Mouse (Mus musculus): Measurements from ENCODE around the gene Klf16.

Klf16 gene

DNA sequence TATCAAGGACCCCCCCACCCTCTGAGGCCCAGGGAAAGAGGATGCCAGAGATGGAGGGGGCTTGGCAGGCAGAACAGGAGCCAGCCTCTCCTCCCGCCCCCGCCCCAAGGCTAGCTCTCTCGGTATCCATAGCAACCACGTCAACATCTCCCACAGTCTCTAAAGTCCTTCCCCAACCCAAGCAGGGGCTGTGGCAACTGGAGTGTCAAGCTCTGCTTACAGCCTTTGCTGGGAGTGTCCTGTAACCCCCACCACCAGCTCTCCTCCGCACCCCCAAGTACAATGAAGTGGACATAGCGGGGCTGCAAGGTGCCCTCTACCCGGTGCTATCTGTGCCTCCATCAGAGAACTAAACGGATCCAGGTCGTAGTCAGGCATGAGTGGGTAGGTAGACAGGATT is 3.2 kb downstream of the Klf16 start:
- DNase-seq, result peak in 1 of 2 experiments; percentile 9

DNA sequence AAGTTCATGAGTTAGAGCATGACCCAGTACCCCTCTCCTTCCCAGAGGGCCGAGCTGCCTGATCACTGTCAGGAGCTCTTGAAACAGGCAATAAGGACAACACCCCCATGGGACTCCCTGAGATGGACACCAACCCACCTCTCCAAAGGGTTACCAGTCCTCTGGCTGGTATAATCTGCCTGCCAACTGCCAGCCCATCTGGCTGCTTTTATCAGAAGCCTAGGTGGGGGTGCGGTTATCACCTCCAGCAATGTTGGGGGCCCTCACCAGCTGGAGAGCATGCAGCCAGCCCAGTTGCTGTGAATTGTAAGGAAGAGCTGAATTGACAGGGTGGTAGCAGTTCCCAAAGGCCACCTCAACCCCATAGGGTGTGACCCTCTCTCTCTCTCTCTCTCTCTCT is 4.6 kb downstream of the Klf16 start:
- DNase-seq, result no peak

DNA sequence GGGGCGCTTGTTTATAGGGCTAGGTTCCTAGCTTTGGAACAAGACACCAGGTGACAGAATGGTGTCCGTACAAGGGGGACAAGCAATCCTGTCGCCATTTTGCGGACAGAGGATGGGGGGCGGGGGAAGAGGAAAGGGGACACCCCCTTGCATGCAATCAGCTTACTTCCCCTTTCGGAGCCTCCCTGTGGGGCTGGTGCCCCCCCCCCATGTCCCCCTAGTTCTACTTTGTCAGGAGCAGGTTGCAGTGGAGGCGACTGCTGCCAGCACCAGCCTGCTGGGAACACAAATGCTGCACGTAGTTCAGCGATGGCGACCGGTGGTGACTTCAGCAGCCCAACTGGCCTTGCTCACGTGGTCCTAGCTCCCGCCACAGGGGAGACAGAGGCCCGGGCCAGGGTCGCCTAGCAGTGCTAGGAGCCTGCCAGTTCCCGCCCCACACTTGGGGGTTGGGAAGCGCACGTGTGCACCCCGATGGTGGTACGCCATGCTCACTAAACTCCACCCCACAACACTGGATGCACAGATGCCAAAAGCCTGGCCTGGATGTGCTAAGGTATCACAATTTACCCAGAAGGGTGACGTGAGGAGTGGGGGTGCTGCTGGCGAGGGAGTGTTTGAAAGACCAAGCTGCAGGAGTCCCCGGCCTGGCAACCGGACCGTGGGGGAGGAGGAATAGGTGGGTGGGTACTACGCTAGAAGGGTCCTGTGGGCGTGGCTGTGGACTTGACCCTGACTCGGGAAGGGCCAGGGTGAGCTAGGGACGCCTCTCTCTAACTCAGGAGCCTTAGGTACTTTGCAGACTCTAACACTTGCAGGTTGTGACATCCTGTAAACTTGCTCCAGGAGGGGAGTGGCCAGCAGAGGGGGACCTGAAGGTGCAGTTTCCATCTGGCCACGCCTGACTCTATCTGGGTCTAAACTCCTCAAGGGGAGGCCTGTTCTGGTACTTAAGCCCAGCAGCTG is 6.0 kb downstream of the Klf16 start:
- peak; percentile 50 to 51 for DNase-seq

DNA sequence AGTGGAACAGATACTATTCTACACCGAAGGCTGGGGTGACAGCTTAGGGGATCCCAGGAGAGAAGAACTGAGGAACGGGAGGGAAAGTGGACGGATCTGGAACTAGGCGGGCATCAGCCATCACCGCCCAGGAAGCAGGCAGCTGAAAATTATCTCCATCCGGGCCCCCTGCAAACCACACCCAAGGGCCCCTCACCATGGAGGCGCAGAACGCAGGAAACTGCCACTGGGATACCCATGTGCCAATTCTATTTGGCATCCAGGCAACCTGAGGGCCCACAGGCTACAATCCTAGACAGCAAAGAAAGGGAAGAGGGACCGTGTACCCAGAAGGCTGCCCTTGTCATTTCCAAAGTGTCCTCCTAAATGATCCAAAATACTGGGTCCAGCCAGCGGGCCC is 6.7 kb downstream of the Klf16 start:
- DNase-seq, result no peak

DNA sequence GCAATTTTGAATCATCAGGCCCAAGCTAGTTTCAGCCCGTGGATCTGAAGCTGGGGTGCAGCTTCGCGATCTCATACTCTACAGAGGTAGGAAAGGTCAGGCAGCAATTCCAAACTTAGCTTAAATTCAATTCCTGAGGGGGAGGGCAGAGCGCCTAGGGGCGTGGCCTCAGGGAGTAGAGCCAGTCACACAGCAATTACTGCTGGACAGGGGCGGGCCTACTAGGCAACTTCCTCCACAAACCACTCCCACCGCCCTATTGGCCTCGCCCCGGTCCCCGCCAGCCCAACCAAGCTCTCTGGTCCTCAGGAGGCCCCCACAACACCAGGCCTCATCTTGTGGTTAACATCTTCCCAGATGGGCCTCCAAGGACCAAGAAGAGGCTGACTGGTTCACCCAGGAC is 7.5 kb downstream of the Klf16 start:
- no peak for DNase-seq

DNA sequence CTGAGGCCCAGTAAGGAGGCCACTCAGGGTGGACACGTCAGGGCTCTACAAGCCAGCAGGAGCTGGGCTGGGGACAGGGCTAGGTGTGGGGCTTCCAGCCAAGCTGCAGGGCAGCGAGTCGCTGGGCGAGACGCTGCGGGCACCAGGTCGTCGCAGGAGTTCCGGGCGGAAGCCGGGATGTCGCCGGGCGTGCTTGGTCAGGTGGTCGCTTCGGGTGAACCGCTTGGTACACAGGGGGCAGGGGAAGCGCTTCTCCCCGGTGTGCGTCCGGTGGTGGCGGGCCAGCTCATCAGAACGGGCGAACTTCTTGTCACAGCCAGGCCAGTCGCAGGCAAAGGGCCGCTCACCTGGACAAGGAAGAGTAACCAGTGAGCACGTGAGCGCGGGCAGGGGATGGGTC is 8.2 kb downstream of the Klf16 start:
- DNase-seq, result no peak

DNA sequence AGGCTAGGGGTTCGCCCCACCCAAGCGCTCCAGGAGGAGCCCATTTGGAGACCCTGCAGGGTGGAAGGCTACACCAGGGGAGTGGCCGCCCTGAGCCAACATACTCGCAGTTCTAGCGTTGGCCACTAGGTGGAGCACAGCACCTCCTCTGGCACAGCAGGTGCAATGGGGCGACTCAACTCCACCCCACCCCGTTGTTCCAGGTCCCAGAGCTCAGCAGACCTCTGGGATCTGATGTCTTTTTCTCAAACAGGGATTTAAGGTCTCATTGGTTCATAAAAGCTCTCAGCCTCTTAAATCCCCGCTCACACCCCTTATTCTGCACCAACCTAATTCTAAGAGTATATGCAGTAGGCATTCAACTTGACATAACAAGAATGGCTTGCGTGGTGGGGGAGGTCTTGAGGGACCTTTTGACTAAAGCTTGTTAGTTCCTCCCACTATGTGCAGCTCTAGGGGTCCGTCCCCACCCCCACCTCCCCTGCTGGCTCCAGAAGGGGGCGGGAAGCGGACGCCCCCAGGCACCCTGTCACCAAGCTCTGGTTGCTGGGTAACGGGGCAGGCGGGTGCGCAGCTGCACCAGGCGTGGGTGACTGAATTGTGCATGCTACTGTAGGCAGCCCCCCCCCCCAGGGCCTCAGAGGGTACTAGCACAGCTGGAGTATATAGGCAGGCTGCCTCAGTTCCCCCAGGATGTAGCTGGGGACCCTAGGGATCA is 10.6 kb downstream of the Klf16 start:
- DNase-seq, result peak; percentile 91 to 93

DNA sequence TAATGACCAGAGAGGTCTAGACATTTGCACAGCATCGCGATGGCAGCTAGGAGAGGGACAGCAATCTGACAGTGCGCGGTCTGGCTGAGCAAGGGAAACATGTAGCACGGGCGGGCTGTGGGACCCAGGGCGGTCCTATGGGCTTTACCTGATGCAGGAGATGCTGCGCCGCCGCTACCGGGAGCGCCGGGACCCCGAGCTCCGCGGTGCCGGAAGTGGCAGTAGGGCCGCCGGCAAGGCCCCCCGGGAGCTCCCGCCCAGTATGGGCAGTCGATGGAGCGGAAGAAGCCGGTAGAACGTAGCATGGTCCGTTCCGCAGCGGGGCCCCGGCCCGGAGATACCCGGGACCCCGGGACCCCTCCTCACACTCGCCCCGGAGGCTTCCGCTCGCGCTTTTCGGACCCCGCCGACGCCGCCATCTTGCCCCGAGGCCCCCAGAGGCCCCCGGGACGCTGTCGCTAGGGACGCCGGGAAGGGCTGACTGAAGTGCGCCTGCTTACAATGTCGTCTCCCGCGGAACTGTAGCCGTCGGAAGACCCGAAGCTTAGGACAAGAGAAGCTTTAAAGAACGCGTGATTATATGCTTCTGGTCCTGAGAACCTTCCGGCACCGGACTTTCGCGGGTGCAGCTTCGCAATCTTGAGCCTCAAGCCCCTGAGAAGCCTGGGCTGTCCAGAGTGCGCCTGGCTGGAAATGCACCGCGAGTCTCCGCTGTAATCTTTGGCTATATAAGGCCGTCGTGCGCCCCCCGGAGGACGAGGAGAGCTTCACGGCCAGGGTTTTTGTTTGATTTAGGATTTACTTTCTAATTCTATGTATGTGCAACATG is 15.8 kb downstream of the Klf16 start, which contains the start of gene Rexo1:
Rexo1 (minus strand) TSS at position 445 of the 829 bp plus-strand sequence.
- peak; percentile 94 for DNase-seq

DNA sequence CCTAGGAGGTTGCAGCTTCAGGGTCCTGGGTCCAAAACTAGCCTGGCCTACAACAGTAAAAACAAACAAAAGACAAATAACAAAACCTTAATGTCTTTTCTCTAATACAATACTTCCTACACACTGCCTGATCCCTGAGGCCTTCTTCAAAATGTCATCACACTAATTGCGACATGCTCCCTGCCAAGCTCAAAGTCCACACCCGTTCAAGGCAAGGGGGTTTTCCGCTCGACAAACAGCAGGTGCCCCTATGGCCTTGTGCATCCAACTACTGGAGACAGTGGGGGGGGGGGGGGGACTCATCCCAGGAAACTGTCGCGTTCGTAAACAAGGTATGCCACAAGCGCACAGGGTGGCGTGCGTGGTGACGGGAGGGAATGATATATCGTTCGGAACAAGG is 16.5 kb downstream of the Klf16 start:
- no peak for DNase-seq

DNA sequence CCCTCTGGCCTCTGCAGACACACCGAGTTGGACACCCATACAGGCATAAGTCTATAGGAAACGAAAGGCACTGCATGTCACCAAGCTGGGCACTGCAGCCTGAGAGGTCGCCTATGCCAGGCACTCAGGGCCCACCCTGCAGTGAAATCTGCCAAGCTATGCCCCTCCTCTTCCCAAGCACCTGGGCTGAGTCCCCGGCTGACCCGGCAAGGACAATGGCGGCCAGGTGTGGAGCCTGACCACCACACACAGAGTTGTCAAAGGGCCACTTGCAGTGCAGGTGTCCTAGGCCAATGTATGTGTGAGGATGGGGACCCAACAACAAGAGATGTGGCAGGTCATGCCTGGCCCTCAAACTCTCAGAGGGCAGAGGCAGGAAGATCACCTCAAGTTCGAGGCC is 17.7 kb downstream of the Klf16 start:
- DNase-seq, result no peak

DNA sequence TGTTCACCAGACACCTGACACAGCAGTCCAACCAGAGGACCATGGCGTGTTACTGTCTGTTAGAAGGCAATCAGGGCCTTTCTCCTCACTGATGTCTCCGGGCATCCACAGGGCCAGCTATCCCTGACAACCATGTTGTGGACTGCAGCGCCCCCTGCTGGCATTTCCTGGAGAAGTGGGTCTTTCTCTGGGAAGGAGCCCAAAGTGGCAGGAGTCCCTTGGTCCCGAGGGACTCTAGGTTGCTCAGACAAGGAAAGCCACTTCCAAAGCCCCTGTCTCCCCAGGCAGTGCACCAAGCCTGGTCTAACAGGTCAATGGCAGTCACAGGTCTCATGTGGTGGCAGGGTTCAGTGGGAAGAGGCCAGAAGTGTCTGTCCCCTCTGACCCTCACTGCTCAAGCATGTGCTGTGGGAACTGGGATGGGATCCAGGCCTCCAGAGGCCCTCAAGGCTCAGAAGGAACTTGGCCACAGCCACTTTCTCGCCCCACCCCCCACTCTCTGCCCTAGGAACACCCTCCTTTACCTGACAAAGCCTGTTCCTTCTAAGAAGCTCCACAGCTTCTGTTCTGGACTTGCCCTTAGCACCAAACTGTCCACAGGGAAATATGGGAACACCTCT is 19.7 kb downstream of the Klf16 start:
- DNase-seq, result peak; percentile 77 to 84

DNA sequence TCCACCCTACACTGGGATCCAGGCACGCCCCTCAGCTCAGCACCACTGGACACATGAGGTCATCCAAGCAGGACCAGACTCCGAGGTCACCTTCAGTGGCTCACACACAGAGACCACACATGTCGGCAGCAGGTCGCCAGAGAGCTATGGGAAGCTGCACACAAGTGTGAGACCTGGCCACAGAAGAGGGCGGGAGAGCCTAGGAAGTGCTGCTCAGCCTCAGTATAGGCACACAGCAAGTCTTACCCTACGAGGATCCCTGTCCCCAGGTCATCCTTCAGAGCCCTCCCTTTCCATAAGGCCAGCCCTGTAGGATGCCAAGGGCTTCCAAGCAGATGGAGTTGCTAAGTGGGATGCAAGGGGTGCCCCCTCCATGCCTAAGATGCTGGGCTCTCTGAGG is 23.1 kb downstream of the Klf16 start:
- no peak for DNase-seq

DNA sequence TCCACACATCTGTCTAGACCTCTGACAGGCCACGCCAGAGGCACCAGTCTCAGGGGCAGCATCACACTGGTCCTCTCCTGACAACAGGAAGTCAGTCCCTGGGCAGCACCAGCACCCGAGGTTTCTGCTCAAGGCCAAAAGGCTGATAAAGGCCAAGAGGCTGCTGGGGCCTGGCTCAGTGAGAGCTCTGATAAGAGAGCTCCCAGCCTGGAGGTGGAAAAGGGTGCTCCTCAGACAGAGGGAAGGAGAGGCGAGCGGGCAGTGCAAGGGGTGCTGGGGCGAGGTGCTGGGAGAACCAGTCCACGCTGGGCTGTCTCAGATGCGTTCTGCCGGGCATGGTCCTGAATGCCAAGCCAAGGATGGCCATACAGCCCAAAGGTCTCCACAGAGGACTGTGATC is 23.5 kb downstream of the Klf16 start:
- no peak for DNase-seq

DNA sequence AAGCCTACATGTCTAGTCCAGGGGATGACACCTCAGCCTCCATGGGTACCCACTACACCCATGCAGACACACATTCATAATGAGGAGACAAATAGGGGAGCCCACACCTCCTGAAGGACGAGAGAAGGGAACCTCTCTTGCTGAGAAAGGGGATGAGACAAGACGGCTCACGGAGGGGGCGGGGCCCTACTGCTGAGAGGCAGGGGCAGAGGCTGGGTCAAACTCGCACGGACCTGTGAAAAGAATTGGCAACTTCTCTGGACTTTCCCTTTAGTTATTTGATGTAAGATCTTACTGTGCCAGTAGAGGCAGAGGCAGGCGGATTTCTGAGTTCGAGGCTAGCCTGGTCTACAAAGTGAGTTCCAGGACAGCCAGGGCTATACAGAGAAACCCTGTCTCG is 24.8 kb downstream of the Klf16 start:
- DNase-seq, result no peak

DNA sequence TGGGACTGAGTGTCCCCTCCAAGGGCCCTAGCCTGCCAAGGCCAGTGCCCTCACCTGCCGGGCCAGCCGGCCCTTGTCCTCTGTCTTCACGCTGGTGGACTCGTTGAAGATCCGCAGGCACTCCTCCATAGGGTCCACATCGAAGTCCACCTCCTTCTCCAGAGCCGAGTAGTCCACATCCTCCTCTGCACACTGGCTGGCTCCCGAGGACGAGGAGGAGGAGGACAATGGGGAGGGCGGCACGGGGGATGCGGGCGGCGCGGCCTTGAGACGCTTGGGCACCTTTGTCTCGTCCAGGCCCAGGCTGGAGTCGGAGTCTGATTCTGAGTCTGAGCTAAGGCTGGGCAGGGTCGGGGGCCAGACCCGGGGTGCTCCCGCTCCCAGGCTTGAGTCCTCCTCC is 27.8 kb downstream of the Klf16 start:
- no peak for DNase-seq

DNA sequence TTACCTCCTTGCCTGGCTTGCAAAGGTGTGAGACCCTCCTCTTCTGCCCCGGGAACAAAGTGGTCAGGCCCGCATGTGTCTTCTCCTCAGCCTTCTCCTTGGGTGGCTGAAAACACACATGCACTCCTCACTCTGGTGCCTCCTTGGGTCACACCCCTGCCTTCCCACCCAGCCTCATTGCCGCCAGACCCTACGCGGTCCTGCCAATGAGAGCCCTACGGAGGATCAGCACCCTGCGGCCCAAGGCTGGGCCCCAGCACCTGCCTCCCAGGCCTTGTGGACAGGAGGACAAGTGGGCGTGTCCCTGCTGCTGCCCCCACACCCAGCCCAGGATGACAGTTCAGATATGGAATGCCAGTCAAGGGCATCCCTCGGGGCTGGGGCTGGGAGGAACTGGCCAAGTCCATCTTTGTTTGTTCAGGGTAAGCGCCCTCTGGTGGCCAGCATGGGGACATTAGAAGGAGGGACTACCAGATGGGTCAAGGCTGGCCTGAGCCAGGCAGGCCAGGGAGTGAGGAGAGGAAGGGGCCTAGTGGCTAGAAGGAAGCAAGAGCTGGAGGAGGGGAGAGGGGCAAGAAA is 28.6 kb downstream of the Klf16 start:
- peak; percentile 73 to 78 for DNase-seq

DNA sequence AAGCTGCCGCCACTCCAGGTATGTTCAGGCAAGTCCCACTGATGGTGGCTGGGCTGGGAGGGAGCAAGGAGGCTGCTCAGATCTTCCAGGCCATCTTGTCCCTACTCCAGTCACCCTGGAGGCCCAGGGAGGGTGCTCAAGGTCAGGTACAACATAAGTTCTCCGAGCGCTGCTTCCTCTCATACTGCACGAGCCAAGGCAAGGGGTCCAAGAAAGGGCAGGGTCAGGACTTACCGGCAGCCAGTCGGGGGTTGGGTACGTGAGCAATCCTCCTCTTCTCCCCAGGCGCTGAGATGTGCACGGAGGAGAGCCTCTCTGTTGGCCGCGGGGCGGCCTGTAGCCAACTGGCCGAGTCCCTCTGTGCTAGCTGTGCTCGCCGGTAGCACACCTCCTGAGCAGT is 29.6 kb downstream of the Klf16 start:
- no peak for DNase-seq

DNA sequence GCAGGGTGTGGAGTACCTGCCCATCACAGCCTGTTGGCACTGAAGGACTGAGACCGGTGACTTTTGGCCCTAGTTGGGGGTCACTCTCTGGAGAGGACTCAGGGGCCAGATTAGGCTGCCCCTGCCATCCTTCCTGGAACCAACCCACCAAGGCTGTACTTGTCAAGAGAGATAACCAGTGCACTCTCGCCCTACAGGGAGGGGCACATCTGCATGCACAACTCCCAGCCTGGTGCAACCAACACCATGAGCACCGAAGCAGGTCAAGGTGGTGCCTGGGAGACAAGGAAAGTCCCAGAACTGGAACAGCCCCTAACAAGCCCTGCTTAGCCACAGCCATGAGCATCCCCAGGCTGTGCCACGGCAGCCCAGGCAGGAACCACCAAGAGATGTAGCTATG is 30.2 kb downstream of the Klf16 start:
- no peak for DNase-seq

DNA sequence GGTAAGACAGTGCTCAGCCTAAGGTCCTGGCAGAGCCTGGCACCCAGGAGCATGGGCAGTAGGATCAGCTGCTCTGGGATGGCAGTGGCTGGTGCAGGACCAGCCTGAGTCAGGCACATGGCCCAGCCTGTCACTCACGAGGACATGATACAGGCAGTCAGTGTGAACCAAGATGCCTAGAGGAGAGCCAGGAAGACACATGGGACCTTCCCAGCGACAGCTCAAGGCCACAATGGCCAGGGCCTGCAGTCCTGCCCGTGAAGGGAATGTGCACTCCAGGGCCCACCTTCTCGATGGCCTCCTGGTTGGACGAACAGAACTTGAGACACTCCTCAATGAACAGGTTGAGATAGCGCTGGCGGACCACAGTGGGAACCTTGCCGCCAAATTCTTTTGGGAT is 31.5 kb downstream of the Klf16 start:
- no peak for DNase-seq

DNA sequence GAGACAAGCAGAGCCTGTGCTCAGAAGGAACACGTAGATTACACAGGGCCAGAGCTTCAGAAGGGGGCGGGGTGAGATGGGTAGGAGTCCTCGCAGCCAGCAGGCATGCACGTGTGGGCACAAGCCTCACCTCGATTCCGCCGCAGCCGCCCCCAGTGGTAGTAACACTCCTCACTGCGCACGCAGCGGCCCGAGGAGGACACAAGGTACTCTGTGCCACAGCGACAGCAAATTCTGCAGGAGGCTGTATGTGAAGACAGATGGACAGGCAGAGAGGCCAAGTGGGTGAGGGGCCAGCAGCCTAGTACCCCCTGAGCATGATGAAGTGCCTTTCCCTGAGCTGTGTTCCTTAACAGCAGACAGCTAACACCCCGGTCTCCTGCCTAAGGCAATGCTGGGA is 33.2 kb downstream of the Klf16 start:
- peak in 1 of 2 experiments; percentile 14 for DNase-seq

DNA sequence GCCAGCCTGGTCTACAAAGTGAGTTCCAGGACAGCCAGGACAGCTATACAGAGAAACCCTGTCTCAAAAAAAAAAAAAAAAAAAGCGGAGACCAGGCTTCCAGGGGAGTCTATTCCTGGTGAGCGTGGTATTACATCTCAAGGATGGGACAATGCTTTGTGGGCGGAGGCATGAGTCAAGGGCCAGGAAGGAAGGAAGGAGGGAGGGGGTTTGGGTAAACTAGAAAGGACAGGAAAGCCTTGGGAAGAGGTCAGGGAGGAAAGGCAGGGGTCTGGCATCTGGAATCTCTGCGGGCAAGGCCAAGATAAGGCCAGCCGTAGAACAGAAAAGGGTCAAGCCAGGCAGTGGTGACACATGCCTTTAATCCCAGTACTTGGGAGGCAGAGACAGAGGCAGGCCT is 37.6 kb downstream of the Klf16 start:
- DNase-seq, result no peak

DNA sequence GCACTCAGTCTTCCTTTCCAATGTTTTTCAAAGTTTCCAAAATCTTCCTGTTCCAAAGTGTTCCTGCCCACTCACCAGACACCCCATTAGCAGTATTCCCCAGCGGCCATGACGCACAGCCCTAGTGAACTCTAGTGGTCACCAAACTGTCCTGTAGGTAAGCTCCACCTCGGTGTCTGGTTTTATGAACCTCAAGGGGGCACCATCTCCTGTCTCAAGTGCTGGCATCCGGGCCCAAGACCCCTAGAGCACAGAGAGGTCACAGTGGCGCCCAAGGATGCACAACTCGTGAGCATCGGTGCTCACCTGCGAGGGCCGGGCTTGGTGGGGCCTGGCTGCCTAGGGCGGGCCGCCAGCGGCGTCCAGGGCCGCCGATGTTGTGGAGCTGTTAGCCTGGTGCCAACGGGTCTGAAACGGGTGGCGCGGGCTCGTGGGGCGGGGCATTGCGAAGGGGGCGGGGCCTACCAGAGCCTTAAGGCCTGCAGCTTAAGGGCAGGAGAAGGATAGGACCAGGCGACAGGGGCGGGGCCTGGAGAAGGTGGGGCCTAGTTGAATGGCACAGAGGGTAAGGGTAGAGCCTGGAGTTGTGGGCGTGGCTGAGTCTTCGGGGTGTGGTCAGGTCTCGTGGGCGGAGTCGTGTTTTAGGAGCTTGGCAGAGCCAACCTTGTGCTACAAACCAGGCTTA is 38.3 kb downstream of the Klf16 start, which contains the start of gene Atp8b3:
Atp8b3 (minus strand) TSS at position 415 of the 685 bp plus-strand sequence.
- peak; percentile 15 to 42 for DNase-seq
